Mouse (Mus musculus): ENCODE results near the gene Cd300e. TPM values are rescaled to one million over a fixed set of nuclear protein-coding genes. Genes with fewer than 3 reads are reported as not detected.

Cd300e gene
- total RNA-seq, 1 experiment from 2014 or later = 1.6 TPM

DNA sequence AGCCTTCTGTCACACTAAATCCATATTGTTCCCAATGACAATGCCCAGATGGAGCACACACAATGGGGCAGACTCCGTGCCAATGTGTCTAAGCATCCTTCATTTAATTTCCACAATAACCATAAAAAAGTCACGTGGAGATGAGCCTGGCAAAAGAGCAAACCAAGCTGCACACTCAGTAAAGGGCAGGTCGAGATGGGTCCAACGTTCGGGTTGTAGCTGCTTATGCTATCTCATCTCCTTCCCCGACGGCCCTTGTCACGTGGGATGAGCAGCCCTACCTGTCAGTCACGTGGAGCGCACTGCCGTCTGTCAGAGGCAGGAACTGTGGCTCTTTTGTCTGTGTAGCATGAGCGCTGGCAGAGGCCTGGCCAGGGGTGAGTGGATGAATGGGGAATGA, 22.6 kb upstream of the Cd300e start:
- no peak for ATAC-seq (ENCODE audit: extremely low read depth, insufficient number of reproducible peaks, low FRiP score, poor library complexity, severe bottlenecking)

DNA sequence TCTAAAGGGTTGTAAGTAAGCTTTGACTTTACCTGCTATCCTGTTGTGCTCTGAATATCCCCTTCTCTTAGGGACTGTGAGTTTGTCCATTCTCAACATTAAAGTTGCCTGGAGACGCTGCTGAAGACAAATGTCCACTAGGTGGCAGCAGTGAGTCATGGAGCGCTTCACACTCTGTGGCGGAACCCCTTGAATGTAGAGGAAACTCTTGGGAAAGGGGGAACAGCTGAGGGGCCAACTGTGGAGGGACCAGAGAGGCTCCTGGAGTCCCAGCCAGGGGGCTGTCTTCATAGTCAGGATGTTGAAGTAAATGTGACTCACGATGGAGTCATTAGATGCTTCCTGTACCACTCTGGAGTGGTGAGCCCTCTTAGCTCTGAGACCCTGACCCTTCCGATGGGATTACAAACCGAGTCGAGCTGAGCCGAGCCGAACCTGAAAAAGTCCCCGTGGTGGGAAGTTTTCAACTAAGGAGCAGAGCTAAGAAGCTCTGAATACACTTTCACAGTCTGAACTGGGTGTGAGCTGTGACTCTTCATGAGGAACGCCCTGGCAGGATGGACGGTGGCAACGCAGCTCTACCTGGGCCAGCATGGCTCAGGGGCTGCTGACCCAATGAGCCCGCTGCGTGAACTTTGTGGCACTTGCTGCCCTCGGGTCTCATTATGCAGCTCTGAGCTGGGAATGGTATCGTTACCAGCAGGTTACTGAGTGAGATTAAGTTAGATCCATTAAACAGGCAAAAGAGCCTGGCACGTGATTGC, 21.6 kb upstream of the Cd300e start:
- ATAC-seq (ENCODE audit: extremely low read depth, insufficient number of reproducible peaks, low FRiP score, poor library complexity, severe bottlenecking) = peak; percentile 58; the same call in 1 of the 2 replicates

DNA sequence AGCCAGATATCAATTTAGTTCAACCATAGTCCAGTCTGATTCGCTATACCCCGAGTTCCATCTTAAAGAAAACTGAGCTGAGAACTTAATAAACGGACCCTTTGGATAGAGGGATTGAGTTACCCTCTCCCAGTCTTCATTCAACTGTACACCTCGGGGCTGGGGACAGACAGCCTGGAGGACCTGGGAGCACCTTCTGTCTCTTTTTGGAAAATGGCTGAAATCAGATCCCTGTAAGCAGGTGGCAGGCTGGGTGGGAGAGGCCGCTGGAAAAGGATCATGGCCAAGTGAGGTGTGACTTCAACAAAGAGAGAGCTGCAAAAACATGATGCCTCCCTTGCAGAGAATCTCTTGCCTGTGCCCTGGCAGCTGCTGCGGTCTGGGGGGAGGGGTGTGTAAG, 20.2 kb upstream of the Cd300e start:
- no peak for ATAC-seq (ENCODE audit: extremely low read depth, insufficient number of reproducible peaks, low FRiP score, poor library complexity, severe bottlenecking)

DNA sequence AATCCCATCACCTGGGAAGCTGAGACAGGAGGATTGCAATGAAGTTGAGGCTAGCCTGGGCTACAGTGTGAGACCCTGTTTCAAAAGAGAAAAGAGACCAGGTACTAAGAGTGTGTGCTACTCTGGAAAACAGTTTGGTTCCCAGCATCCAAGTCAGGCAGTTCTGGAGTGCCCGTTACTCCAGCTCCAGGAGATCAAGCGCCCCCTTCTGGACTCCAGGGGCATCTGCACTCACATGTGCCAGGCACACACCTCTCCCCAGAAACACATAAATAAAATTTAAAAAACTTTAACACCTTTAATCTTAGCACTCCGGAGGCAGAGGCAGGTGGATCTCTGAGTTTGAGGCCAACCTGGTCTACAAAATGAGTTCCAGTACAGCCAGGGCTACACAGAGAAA, 19.4 kb upstream of the Cd300e start:
- no peak for ATAC-seq (ENCODE audit: extremely low read depth, insufficient number of reproducible peaks, low FRiP score, poor library complexity, severe bottlenecking)

DNA sequence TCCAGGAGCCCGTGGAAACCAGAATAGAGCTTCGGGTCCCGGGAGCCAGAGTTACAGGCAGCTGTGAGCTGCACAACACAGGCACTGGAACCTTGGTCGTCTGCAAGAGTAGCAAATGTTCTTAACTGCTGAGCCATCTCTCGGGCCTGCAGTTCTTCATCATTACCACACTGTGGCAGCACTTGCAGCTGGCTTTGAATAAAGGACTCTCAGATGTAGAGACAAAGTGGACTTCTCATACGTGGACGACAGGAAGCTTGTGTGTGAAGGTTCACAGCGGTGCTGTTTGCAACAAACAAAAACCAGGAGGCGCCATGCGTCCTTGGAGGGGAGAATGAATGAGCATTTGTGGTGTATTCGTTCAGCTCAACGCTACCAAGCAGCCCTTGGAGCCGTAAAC, 18.9 kb upstream of the Cd300e start:
- peak; percentile 66 for ATAC-seq (ENCODE audit: extremely low read depth, insufficient number of reproducible peaks, low FRiP score, poor library complexity, severe bottlenecking)

DNA sequence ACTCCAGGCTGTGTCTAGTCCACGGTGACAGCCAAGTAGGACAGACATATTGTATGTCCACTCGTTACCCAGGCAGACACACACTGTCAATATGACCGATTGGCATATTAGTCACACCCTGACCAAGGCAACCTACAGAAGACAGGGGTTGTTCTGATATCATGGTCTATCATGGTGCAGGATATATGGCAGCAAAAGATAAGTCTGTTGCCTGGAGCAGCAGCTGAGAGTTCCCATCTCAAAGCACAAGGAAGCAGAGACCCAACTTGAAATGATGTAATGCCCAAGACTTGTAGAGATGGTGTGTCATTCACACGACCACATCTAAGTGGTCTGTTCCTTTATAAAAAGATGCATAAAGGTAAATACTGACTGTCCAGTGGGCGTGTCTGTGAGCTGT, 16.7 kb upstream of the Cd300e start:
- ATAC-seq (ENCODE audit: extremely low read depth, insufficient number of reproducible peaks, low FRiP score, poor library complexity, severe bottlenecking) = no peak

DNA sequence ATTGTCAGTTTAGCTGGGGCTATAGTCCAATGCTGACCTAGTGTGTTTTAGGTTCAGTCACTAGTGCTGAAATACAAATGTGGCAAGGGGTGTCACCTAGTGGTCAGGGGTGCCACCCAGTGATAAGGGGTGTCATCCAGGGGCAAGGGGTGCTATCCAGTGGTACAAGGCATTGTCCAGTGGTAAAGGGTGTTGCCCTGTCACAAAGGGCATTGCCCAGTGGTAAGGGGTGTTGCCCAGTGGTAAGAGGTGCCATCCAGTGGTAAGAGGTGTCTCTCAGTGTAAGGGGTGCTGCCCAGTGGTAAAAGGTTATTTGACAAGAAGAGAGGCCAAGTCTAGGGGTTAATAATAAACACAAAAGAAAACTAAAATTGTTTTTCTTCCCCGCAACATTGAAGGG, 15.5 kb upstream of the Cd300e start:
- no peak for ATAC-seq (ENCODE audit: extremely low read depth, insufficient number of reproducible peaks, low FRiP score, poor library complexity, severe bottlenecking)

DNA sequence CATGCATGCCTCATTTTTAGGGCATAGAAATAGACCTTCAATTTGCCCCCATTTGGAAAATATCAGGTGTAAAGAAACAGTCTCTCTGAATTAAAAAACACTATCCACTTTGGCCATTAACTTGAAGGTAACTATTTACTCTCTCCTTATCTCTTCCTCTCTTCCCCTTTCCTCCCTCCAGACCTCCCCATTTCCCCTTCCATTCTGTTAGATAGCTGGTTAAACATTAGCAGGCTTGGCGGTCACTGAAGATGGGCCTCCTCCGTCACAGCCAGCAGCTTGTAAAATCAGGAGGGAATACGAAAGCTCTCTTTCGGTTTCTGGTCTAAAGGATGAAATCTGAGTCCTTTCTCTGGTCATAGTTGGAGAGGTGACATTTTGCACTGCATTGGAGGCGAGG, 13.9 kb upstream of the Cd300e start:
- no peak for ATAC-seq (ENCODE audit: extremely low read depth, insufficient number of reproducible peaks, low FRiP score, poor library complexity, severe bottlenecking)

DNA sequence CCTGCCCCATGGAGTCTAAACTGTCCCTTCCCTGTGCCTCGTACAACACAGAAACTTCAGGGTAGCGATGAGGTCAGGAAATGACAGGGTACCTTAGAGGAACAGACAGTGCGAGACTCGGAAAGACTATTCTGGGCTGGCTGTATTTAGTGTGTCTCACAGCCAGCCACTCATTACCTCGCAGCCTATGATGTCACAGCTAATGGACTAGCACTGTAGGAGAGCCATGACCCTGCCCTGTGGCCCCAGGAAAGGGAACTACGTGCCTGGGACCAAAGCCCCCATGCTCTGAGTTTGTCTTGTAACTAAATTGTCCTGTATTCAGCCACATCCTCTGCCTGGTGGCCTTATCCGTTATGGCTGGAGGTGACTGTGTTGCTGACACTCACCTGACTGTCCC, 13.4 kb upstream of the Cd300e start:
- ATAC-seq (ENCODE audit: extremely low read depth, insufficient number of reproducible peaks, low FRiP score, poor library complexity, severe bottlenecking) = no peak

DNA sequence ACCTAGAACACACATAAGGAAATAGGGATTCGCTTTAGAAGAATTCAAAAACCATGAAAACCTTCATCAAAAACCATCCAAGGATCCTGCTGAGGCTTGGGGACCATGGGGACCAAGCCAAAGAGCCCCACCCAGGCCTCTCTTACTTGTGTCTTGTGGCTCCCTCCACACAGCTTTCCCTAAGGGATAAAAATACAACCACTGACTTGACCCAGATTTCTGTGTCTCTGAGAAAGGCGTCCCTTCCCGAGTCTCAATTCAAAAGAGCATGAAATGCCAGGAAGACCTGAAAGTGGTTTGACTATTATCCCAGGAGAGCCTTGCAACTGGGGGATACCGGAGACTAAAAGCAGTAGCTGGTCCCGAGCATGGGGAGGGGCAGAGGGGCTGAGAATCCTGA, 11.0 kb upstream of the Cd300e start:
- ATAC-seq (ENCODE audit: extremely low read depth, insufficient number of reproducible peaks, low FRiP score, poor library complexity, severe bottlenecking) = no peak

DNA sequence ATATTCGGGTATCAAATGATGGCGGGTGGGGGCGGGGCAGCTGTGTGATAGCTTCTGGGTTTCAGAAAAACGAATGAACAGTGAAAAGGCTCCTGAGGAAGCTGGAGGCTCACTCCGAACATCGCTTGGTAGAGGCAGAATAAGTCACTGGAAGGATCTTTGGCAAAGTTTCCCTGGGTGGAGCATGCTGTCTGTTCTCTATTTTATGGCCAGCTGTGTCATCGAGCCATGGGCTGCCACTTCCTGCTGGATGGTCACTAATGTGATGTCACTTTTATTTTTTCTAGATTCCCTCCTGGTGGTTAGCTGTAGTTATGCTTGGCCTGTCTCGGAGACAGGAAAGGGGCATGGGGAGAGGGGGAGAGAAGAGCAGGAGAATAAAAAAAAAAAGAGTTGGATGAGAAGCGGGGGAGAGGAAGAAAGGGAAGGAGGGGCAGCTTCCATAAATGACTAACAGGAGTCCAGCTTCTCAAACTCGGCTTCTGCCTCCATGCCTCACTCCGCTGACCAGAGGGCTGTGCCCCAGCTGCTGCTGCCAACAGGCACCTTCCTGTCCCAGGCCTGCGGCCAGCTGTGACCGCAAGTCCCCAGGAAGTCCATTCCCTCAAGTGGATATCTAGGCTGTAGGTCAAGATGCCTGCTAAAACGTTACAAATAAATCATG, 9.8 kb upstream of the Cd300e start:
- no peak for ATAC-seq (ENCODE audit: extremely low read depth, insufficient number of reproducible peaks, low FRiP score, poor library complexity, severe bottlenecking)

DNA sequence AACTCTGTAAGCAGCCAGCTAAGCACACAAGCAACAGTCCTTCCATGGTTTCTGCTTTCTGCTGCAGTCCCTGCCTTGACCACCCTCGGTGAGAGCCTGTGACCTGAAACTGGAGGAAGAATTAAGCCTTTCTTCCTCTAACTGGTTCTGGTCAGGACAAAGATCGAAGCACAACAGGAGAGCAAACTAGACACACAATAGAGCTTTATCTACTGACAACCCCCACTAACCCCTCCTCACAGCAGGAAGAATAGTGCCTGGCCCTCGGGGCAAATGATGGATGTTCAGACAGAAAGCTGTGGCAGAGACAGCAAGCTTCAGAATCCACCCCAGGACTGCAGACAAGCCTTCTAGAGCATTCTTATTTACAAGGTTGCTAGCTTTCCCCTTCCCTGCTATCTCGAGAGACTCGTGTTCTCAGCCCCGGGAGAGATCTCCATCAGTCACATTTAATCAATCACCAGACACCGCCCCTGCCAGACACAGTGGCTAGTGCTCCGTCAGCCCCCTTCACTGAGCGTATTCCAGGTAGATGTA, 9.1 kb upstream of the Cd300e start:
- no peak for ATAC-seq (ENCODE audit: extremely low read depth, insufficient number of reproducible peaks, low FRiP score, poor library complexity, severe bottlenecking)

DNA sequence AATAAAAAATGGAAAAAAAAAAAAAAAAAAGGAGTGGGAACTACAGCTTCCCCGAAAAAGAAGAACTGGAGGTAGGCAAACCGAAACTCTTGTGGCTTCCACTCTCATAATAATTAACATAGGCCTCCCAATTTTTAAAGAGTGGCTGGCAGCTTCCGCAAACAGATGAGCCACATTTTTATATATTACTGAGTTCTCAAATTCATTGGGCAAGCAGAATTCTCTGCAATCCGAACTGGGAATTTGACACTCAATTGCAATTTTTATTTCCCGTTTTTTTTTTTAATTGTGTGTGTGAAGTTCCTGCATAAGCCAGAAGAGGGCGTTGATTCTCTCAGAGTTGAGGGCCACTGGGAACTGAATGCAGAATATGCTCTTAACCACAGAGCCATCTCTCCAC, 4.8 kb upstream of the Cd300e start:
- ATAC-seq (ENCODE audit: extremely low read depth, insufficient number of reproducible peaks, low FRiP score, poor library complexity, severe bottlenecking) = no peak

DNA sequence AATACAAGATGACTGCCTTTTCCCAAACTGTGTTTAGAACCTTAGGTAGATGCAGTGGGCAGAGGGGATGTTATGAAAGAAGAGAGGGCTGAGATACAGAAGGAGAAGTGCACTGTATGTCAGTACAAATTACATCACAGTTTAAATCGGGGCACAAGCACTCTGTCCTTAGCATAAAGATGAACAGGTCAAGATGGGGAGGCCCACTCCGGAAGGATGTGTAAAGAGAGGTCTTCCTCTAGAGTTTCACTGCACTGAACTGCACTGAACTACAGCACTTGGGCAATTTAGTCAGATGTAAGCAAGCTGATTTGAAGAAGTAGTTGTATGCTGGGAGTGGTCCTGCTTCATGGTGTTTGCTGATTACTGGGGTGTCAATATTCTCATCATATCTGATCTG, 2.2 kb downstream of the Cd300e start:
- ATAC-seq (ENCODE audit: extremely low read depth, insufficient number of reproducible peaks, low FRiP score, poor library complexity, severe bottlenecking) = no peak

DNA sequence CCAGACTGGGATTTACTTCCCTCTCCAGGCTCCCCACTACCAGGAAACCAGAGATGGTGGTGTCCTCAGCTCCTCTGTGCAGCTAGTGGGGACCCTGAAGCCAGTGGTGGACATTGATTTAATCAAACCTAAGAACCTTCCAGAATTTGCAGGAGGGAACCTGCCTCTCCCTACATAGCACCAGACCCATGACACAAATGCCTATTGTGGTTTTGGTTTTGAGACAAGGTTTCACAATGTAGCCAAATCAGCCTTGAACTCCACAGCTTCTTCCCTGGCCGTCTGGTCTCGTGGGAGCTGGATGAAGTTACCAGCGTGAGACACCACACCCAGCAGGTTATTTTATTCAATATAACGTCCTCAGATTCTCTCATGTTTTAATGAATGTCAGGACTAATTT, 3.3 kb downstream of the Cd300e start:
- ATAC-seq (ENCODE audit: extremely low read depth, insufficient number of reproducible peaks, low FRiP score, poor library complexity, severe bottlenecking) = no peak

DNA sequence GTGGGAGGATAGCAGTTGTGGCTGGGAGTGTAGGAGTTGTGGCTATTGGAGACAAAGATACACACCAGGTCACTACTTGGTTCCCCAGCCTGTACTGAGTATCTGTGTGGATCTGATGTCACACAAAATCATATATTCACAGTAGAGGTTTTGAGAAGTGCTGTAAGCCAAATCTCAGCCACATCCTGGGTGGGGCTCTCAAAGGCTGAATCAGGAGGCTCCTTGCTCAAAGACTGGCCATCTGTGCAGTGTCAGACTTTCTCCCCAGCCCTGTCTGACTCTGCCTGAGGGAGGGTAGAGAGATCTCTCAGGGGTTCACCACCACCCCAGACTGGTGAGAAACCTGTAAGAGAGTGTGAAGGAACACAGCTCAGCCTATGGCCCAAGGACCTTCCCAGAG, 7.4 kb downstream of the Cd300e start:
- no peak for ATAC-seq (ENCODE audit: extremely low read depth, insufficient number of reproducible peaks, low FRiP score, poor library complexity, severe bottlenecking)

DNA sequence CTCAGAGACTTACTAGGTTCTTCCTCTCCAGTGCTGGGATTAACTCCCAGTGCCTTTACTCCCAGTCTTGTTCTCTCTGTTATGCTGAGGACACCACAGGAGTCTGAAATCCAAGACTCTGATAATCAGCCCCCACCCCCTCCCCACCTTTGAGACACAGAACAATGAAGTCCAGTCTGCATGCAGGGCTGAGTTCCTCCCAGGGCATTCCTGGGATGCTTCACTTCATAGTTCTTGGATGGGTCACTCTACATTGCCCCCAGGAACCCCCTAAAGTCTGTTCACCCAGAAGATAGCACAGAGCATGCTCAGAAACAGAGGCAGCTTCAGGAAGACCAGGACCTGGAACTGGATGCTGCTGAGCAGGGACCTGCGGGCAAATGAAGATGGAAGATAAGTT, 9.0 kb downstream of the Cd300e start:
- ATAC-seq (ENCODE audit: extremely low read depth, insufficient number of reproducible peaks, low FRiP score, poor library complexity, severe bottlenecking) = no peak

DNA sequence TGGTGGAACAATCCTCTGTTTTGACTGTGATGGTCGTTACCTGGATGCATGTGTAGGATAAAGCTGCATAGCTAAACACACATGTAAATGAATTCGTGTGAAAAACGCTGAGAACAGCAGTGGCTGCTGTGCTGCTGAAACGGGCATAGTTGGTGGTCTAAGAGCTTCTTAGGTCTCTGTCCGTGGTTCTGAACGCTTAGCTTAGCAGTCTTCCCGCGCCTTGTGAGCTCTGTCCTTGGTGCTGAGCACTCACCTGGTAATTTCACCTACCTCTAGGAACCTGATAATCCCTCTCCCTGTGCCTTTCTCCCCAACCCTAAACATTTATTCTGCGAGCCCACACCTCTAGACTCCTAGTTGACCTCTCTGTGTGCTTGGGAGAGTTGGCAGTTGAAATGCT, 9.8 kb downstream of the Cd300e start:
- ATAC-seq (ENCODE audit: extremely low read depth, insufficient number of reproducible peaks, low FRiP score, poor library complexity, severe bottlenecking) = no peak

DNA sequence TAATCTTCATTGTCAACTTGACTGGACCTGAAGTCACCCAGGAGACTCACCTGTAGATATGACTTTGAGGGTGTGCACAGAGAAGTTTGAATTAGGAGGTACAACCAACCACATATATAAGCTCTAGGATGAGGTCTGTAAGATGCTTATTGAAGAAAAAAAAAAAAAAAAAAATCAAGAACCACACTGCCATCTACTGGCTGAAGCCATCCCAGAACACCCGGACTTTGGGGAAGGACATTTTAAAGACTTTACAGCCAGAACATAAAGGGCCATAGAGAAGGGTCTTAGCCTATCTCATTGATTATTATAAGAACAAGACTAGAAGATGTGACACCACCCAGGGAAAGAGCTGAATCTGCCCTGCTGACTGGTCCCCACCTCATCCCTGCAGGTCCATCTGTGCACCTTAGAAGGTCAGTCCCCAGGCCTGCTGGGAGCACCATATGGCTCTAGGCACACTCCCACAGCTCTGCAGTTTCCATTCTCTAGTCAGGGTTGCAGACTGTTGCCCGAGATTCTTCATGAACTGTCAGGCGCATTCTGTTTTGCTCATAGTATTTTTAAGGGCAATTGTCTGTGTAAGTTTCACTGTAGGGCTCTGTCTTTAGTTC, 12.6 kb downstream of the Cd300e start:
- 0 out of 2 replicates have a peak, but pooled peaks have one; percentile 24 for ATAC-seq (ENCODE audit: extremely low read depth, insufficient number of reproducible peaks, low FRiP score, poor library complexity, severe bottlenecking)

DNA sequence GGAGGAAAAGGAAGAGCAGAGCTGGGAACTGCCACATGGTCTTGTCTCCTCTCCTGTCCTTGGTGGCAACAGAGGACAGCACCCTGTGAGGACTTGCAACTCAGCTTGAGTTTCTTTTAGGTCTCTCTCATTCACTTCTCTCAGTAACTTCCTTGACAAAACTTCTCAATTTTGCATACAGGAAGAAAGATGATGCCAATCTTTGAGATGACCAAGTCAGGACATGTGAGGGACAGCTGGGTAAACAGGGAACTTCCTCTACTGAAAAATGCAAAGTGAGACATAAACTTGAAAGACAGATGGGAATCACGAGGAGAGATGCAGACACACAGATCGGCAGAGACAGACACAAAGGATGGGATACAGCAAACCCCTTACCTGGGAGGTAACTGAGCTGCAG, 13.7 kb downstream of the Cd300e start, which contains the start of gene Cd300ld3:
Gene Cd300ld3 (minus strand): TSS at position 151 of the 400 bp plus-strand sequence.
- no peak for ATAC-seq (ENCODE audit: extremely low read depth, insufficient number of reproducible peaks, low FRiP score, poor library complexity, severe bottlenecking)
